Mouse (Mus musculus) lung, postnatal 0 days (tissue): ENCODE results near the gene Snrnp27.

ENCODE experiments used
- CTCF ChIP-seq: IDR thresholded peaks from 2 replicates; pipeline ENCODE4 v1.5.1; 2016; ENCODE audit warnings: antibody characterized with exemption, mild to moderate bottlenecking
- EP300 ChIP-seq: IDR thresholded peaks from 2 replicates; pipeline ENCODE4 v1.6.1; 2016; ENCODE audit warnings: antibody characterized with exemption, mild to moderate bottlenecking, control low read depth

GRCm38 (mm10) chr6:86637171-86637835 lies 47.0 kb downstream of the Snrnp27 start:
- TF ChIP-seq CTCF (no peak), EP300 (no peak)
